Mouse (Mus musculus) right cerebral cortex, postnatal 36 days (tissue): ENCODE results near the gene Slc39a2.
"Not testable (repeated sequence)": the region's sequence is repeated elsewhere in the genome, so short reads cannot be mapped to it uniquely, and the experiment has no call there.

Experiments
- DNase-seq, 2 experiments: peaks; one replicate each; pipeline ENCODE4 v3.0.0; 2022; ENCODE audit warnings: low spot score in 2 of 2, mixed read lengths in 1 of 2

The Slc39a2 gene

DNA sequence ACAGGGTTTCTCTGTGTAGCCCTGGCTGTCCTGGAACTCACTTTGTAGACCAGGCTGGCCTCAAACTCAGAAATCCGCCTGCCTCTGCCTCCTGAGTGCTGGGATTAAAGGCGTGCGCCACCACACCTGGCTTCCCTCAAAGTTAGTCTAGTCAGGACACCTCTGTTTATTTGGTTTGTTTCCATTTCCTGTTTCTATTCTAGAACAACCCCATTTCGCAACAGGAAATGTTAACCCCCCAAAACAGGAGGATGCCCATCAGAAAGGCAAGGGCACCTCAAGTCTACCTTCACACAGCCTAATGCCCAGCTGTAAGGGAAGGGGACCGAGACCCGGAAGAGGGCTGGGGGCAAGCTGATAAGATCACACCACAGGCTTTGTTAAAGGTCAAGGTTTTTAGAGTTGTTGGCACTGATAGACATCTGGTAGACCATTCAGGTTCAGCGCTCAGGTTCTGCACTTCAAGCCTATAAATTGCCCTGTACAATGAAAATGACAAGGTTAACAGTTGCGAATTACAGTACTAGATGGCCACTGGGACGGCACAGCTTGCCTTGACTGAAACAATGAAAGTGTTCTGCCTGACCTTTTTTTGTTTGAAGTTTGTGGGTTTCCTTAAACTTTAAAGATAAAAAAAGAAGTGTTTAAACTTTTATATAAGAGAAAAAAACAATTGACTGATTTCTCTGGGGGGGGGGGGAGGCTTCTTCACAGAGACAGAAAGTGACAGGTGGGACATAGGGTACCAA, at the start of gene Slc39a2:
TSS of gene Slc39a2 (plus strand) at position 699 of the 749 bp plus-strand sequence.
- no peak for DNase-seq

DNA sequence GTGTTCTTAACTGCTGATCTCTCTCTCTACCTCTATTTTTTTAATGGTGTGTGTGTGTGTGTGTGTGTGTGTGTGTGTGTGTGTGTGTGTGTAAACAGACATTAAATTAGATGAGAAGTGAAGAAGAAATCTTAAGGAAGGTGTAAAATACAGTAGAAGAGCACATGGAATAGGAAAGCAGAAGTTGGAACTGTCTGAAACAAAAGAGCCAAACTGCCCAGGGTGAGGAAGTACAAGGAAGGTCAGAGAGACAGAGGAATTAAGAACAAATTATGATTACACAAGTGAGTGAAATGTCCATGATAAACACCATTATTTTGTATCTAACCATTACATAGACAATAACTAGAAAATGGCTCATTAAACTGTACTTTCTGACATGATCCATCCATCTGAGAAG, 48.8 kb upstream of the Slc39a2 start:
- no peak for DNase-seq

- DNase-seq = no peak
Measured at GRCm38 (mm10) chr14:51846566-51846965, 46.1 kb upstream of the Slc39a2 start.

- DNase-seq = not testable (repeated sequence)
Measured at GRCm38 (mm10) chr14:51851006-51851405, 41.7 kb upstream of the Slc39a2 start.

DNA sequence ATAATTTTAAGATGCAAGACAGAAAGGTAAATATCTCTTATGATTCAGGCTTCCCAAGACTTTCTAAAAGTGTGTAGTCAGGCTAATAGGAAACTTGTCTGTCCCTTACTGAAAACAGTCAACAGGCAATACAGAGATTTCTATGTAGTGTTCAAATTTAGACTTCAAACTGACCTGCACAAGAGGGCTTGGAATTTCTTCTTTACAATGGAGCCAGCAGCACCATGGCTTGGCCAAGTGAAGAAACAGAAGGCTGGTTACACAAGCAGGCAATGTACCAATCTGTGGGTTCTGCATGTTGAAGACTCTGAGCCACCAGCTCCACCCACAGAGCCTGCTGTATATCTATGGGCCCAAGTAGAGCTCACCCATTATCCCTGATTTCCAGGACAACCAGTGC, 39.3 kb upstream of the Slc39a2 start, which contains the start of gene Ear6:
TSS of gene Ear6 (plus strand) at position 301 of the 400 bp plus-strand sequence.
- DNase-seq = no peak

DNA sequence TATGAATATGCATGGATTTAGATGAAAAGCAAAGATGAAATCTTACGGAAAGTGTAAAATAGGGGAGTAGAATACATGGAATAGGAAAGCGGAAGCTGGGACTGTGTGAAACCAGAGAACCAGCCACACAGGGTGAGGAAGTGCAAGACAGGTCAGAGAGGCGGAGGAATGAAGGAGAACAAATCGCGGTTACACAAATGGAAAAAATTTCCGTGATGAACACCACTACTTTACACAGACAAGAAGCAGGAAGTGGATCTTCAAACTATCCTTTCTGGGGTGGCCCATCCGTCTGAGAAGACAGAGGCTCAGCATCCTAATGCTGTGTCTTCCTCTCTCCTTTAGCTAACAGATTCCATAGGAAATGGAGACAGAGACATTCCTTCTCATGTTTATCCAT, 37.4 kb upstream of the Slc39a2 start:
- not testable (repeated sequence) for DNase-seq

DNA sequence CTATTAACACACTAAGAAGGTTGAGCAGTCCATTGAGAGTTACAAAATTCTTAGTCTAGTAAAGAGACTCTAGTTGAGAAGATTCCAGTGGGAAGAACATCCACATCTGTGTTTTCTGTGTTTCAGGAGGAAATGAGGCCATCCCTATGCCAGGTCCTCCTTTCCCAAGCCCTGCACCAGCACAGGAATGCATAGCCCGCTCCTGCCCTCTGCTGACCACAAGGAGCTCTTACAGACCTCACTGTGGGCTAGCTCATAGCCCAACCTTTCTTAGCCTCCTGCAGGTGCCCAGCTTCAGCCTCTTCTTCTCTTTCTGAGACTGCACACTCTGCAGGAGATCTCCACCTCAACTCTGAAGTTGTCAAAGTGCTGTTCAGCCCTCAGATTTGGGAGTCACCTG, 29.1 kb upstream of the Slc39a2 start:
- not testable (repeated sequence) for DNase-seq

GRCm38 (mm10) chr14:51870756-51871155, 21.9 kb upstream of the Slc39a2 start:
- DNase-seq = no peak

DNA sequence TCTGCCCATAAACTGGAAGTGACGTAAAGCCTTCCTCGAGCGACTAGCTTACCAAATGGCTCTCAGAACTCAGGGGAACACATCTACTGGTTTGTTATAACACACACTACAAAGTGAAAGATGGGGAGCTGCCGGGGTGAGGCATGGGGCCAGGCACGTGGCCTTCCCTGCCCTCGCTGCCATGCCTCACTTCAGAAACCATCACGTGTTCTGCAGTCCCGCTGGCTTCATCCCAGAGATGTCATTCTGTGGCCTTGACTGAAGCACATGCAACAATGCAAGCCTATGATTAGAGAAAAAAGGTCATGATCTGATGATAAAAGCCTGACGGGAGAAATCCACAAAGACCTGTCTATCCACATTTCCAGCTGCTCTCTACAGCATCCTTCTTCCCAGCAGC, 20.9 kb upstream of the Slc39a2 start:
- no peak for DNase-seq

DNA sequence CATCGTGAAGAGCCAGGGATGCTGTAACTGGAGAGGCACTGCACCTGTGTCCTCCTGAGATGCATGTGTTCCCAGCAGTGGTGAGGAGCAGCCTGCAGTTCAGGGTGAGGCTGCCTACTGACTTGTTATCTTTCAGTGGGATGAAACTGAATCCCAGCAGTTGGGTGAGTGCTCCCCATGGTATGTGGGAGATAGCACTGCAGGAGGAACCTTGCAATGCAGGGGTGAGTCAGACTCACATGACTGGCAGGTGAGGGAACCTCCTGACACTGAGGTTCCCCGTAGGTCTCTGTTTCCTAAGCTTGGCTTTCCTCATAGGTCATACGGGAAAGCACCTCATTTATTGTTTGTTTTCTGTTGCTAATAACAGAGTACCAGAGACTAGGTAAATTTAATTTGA, 15.2 kb upstream of the Slc39a2 start:
- DNase-seq = no peak

- peak; percentile 48 to 71 for DNase-seq
Measured at GRCm38 (mm10) chr14:51883527-51884030, 9.1 kb upstream of the Slc39a2 start.

- no peak for DNase-seq
Measured at GRCm38 (mm10) chr14:51884031-51884544, 8.6 kb upstream of the Slc39a2 start.

GRCm38 (mm10) chr14:51884598-51885331, 7.9 kb upstream of the Slc39a2 start, which contains the start of gene Mettl17:
TSS of gene Mettl17 (plus strand) at chr14:51884842.
- peak; percentile 90 to 95 for DNase-seq

- DNase-seq = no peak
Measured at GRCm38 (mm10) chr14:51886051-51886450, 6.6 kb upstream of the Slc39a2 start.

- DNase-seq = no peak
Measured at GRCm38 (mm10) chr14:51889833-51890232, 2.9 kb upstream of the Slc39a2 start.

DNA sequence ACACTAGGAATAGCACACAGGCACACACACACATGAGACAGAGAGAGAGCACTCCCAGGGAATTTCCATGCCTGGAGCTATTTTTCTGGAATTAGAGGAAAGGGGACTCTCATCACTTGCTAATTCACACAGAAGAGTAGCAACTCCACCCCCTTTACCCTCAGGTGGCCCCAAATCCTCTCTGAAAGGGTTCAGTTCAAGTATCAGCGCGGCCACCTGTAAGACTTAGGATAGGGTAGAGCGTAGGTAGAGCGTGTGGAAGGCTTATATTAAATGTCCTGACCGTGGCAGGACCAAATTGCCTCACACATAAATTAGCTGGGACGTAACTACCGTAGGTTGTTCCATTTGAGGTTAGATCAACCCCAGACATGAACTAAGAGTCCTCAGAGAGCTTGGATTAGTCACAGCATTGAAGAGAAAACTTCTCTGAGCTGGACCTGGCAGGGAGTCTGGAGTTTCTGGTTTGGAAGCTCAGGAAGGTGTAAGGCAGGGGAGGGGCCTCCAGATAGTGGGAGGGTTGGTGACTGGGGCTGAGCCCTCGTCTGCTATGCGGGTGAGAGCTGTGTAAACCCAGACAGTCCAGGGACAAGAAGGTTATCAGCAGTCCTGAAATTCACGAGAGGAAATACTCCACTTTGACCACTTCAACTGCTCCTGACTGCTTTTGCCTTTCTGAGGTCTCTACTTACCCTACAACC, 555 bp downstream of the Slc39a2 start:
- no peak for DNase-seq

DNA sequence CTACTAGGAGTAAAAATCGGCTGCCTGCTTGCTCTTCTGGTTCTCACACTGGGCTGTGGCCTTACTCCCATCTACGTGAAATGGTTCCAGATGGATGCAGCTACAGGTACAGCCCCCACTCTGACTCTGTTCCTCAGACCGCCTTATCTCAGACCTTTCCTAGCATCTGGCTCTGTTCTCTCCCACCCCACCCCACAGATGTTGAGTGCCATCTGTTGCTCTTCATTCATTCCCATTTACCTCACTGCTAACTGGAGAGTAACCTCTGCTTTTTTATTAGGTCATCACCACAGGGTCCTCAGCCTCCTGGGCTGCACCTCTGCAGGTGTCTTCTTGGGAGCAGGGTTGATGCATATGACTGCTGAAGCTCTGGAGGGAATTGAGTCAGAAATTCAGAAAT, 1.1 kb downstream of the Slc39a2 start:
- DNase-seq = no peak

- DNase-seq = no peak
Measured at GRCm38 (mm10) chr14:51895071-51895470, 2.4 kb downstream of the Slc39a2 start.

DNA sequence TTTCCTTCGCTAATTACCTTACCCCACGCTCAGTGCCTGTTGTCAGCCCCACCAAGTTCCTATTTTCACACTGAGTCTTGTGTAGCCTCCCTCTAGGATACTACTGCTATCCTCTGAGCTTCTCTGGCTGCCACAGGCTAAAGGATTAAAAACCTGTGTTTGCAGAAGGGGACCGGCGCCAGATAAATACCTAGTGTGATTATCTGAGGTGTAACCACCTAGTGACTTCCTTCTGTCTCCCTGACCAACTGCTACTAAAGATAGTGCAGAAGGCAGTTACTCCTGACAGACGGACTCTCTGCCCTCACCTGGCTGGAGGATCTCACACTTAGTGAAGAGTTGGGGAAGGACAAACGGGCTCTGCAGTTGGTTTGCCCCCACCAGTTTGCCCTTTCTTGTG, 3.3 kb downstream of the Slc39a2 start:
- DNase-seq = no peak

- DNase-seq = no peak
Measured at GRCm38 (mm10) chr14:51896539-51897170, 4.0 kb downstream of the Slc39a2 start.

GRCm38 (mm10) chr14:51899351-51899750, 6.7 kb downstream of the Slc39a2 start:
- DNase-seq = no peak
